Mouse (Mus musculus) CD4-positive, CD25-positive, alpha-beta regulatory T cell, adult 4 months (primary cell): ENCODE measurements around the gene Il4. TPM values are rescaled to one million over a fixed set of nuclear protein-coding genes. Genes with fewer than 3 reads are reported as not detected.
A peak's percentile ranks its signal among the peaks of the same experiment; 100 is the strongest.

Source experiments
- ATAC-seq: one replicate; pipeline ENCODE4 v1.8.0; 2017
- polyA plus RNA-seq, 2 experiments: library from polyadenylated mRNA; unstranded; fragments of 100-300 nt; shearing (Covaris generic); gene quantifications; one replicate each; pipeline ENCODE4 v1.2.1; 2017

The Il4 gene
- polyA plus RNA-seq, 2 experiments from 2014 or later: 3.1 to 4.0 TPM

GRCm38 (mm10) chr11:53623573-53623972, 5.1 kb upstream of the Il4 start:
- ATAC-seq: no peak

DNA sequence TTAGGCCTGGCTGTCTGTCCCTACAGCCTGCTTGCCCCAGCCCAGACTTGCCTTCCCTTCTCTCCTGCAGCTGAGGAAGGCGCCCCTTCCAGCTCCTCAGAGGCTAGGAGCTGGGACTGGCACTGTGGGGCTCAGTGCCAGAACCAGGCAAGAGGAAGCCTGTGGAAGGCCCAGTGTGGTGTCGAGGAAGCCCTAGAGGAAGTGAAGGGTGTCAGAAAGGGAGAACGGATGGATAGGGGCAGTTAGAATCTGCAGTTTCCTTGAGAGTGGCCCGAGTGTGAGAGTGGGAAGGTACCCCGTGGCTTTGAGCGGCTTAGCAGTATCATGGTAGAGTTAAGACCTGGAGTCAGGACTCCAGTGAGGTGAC, 4.0 kb upstream of the Il4 start:
- no peak for ATAC-seq

- ATAC-seq: no peak
Measured at GRCm38 (mm10) chr11:53621582-53622439, 3.3 kb upstream of the Il4 start.

- no peak for ATAC-seq
Measured at GRCm38 (mm10) chr11:53620094-53620493, 1.6 kb upstream of the Il4 start.

GRCm38 (mm10) chr11:53619428-53619827, 959 bp upstream of the Il4 start:
- ATAC-seq: no peak

GRCm38 (mm10) chr11:53617562-53618109, 833 bp downstream of the Il4 start:
- no peak for ATAC-seq

- peak; percentile 43 for ATAC-seq
Measured at GRCm38 (mm10) chr11:53616748-53617558, 1.5 kb downstream of the Il4 start.

DNA sequence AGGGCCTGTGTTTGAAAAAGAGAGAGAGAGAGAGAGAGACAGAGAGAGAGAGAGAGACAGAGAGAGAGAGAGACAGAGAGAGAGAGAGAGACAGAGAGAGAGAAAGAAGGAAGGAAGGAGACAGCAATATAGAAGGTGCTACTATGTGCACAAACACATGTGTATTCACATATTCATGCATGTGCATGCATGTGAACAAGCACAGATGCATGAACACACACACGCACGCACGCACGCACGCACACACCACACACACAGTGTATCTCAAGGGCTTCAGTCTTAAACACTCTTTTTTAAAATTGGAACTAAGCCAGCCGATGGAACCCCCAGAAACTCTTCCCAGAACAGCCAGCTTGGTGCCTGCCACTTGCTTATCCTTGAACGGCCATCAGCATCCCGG, 2.9 kb downstream of the Il4 start:
- no peak for ATAC-seq

GRCm38 (mm10) chr11:53615172-53615571, 3.3 kb downstream of the Il4 start:
- ATAC-seq: no peak

DNA sequence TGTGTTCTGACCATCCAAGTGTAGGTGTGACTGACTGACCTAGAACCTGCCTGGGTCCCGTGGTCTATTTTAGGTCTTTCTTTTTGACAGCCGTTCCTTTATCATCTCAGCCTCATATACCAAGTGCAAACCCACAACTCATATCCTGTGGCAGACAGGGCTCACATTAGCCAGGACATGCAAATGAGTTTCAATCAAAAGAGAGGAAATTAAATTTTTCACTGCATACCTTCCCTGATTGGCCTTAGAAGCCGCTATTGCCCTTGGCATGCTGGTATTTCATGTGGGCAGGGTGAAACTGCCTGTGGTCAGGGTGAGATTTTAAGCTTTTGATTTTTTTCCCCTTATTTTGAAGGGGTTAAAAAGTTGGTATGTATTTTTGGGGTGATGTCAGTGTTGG, 8.8 kb downstream of the Il4 start:
- peak; percentile 70 for ATAC-seq

- ATAC-seq: no peak
Measured at GRCm38 (mm10) chr11:53609231-53609630, 9.2 kb downstream of the Il4 start.

GRCm38 (mm10) chr11:53605609-53606008, 12.9 kb downstream of the Il4 start:
- ATAC-seq: peak; percentile 58

GRCm38 (mm10) chr11:53604983-53605382, 13.5 kb downstream of the Il4 start:
- ATAC-seq: no peak

DNA sequence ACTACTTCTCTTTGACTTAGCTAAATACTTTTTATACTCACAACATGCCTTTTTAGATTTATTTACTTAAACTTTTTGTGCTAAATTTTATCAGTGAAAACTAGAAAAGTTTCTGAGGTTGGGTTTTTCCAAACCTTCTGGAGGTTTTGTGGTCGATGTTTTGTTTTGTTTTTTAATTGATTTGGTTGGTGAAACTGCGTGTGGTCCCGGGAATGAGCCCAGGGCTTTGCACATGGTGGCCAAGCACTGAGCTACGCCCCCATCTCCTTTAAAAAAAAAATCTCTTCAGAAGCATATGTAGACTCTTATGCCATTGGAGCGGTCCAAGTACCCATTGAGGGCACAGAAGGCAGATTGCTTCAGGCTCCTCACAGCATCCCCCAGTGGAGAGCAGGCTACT, 27.4 kb downstream of the Il4 start:
- no peak for ATAC-seq

DNA sequence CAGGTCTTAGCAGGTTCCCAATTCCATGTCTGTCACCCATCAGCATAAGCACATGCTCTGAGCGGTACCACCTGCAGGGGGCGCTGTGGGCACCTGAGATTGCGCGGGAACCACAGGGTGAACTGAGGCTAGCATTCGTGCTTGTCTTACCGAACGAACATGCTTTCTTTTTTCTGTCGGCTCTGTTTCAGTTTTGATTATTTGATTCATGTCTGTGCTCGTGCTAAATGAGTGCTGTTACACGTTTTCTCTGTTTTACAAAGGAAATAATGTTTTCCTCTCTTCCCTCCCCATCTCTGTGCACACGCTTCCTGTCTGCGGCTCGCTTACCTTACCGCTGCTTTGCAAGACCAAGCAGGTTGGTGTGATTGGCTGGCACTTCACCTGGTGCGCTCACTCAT, 28.1 kb downstream of the Il4 start:
- ATAC-seq: peak; percentile 91

GRCm38 (mm10) chr11:53588279-53588678, 30.2 kb downstream of the Il4 start:
- no peak for ATAC-seq

DNA sequence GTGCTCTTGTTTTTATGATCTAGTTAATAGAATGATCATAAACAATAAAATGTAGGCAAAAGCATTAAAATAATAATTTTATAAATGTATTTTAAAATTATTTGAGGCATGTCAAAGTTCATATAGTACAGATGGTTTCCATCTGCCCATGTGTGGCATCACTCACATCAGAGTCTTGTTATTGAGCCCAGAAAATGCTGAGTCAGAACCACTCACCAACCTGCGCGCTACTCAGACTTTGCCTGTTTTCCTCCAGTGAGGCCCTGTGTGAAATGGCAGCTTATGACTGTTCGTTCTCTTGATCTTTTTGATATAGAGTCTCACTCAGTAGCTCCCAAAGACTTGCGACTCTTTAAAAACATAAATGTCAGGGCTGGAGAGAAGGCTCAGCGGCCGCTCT, 33.0 kb downstream of the Il4 start:
- no peak for ATAC-seq

DNA sequence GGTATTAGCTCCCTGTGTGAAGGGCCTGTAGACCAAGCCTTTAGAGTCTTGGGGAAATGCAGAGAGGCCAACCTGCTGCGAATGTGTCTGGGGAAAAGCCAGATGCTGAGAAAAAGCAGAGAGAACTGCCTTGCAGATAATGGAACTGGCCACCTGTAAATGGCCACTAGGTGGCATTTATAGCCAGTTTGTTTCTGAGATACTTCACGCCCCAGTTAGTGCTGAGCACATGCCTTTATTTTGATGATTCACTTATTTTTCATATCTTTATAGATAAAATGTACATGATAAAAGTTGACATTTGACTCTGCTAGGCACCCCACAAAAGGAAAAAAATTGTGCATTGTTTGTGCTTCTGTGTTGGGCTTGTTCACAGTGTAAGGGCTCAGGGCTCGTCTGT, 33.6 kb downstream of the Il4 start:
- peak; percentile 51 for ATAC-seq

GRCm38 (mm10) chr11:53583151-53583550, 35.3 kb downstream of the Il4 start:
- ATAC-seq: no peak

DNA sequence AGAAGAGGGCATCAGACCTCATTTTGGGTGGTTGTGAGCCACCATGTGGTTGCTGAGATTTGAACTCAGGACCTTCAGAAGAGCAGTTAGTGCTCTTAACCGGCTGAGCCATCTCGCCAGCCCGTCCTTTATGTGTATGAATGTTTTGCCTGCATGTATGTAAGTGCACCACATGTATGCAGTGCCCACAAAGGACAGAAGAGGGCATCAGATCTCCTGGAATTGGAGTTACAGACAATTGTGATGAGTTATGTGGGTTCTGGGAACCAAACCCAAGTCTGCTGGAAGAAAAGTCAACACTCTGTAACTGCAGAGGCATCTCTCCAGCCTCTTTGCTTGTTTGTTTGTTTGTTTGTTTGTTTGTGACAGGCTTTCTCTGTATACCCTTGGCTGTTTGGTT, 37.9 kb downstream of the Il4 start:
- ATAC-seq: no peak

DNA sequence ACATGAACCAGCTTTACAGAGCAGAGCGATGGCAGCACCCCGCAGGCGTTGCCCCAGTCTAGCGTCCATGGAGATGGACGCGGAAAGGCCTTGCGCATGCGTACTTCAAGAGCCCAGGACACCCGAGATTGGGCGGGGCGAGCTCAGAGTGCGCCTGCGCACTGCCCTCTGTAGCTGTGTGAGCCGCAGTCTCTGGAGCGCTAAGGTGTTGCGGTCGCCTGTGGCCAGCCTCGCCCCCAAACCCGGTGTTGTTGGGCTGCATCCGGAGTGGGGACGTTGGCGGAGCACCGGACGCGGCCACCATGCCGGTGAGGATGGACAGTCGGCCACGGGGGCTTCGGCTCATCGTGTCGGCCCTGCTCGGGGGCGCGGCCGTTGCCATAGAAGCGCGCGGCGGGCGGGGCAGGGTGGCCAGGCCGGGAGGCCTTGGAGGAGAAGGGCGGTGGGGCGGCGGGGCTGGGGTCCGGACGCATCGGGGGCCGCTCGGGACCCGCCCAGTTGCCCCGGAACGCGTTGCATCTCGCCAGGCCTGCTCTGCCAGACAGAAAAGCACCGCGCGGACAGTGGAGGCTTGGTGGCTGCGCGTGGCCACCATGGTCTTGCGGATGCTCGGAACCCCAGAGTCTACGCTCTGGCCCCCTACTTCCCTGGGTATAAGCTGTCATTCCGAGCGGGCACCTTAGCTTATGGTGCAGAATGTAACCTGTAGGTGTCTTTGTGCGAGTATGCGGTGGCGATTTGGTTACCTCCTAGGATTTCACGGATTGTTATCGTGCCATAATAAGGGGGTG, 51.0 kb downstream of the Il4 start, which contains the start of gene Kif3a:
TSS of gene Kif3a (plus strand) at position 156 of the 791 bp plus-strand sequence.
- ATAC-seq: peak; percentile 96

- no peak for ATAC-seq
Measured at GRCm38 (mm10) chr11:53566646-53567045, 51.8 kb downstream of the Il4 start.

- ATAC-seq: no peak
Measured at GRCm38 (mm10) chr11:53561986-53562385, 56.5 kb downstream of the Il4 start.
